Mouse (Mus musculus) ovary, adult 18-20 months (tissue): Measurements from ENCODE around the gene Gm47996.

Experiments
- DNase-seq: peaks from one replicate; pipeline ENCODE4 v3.0.0; 2022; ENCODE audit warnings: low spot score, mixed read lengths

Gm47996 gene

GRCm38 (mm10) chr1:151250109-151250508 lies 40.2 kb downstream of the Gm47996 start:
- DNase-seq = no peak

- DNase-seq = peak; percentile 35
Measured at GRCm38 (mm10) chr1:151250529-151251193, 40.7 kb downstream of the Gm47996 start.

- no peak for DNase-seq
Measured at GRCm38 (mm10) chr1:151251194-151252010, 41.5 kb downstream of the Gm47996 start.

GRCm38 (mm10) chr1:151255422-151255821 lies 45.5 kb downstream of the Gm47996 start:
- no peak for DNase-seq

GRCm38 (mm10) chr1:151258090-151258954 lies 48.4 kb downstream of the Gm47996 start:
- no peak for DNase-seq

DNA sequence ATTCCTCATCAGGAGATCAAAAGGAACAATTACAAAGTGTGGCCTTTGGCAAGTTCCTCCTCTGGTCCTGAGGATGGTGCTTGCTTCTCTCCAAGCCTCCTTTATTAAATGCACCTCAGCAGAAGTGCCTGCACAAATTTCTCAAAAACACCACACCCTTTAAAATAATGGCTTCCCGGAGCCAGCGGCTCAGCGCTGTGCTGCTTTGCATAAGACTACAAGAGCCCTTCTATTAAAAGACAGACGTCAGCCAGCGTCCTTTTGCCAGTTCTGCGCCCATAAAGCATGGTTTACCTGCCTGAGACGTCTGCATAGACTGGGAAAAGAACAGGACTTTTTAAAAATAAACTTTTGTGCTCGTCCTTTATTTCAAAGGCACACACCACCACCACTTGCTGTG lies 49.1 kb downstream of the Gm47996 start:
- no peak for DNase-seq
